Mouse (Mus musculus) limb, embryonic 13.5 days (tissue): Measurements from ENCODE around the gene Bik. TPM values are rescaled to one million over a fixed set of nuclear protein-coding genes. Genes with fewer than 3 reads are reported as not detected.

Experiments
- ATAC-seq: fragments of 200-750 bp; cut with Nextera tagmentation; 2 replicates; pipeline ENCODE4 v1.8.0; 2017; ENCODE audit warnings: low read depth, moderate number of reproducible peaks, moderate TSS enrichment; ENCODE audit not compliant: low FRiP score
- H3K27ac ChIP-seq: fragments of 300-500 bp; sonication (generic); 2 replicates; pipeline ENCODE4 v1.5.1; 2015; ENCODE audit warnings: inconsistent platforms, mild to moderate bottlenecking, moderate library complexity
- H3K27me3 ChIP-seq: fragments of 300-500 bp; sonication (generic); 2 replicates; pipeline ENCODE4 v1.6.1; 2015; ENCODE audit warnings: mild to moderate bottlenecking, inconsistent platforms
- H3K36me3 ChIP-seq: fragments of 300-500 bp; sonication (generic); 2 replicates; pipeline ENCODE4 v1.6.1; 2015; ENCODE audit warnings: inconsistent platforms, mild to moderate bottlenecking, moderate library complexity
- H3K4me1 ChIP-seq: fragments of 300-500 bp; sonication (generic); 2 replicates; pipeline ENCODE4 v1.6.1; 2015; ENCODE audit warnings: inconsistent platforms
- H3K4me2 ChIP-seq: fragments of 300-500 bp; sonication (generic); replicated peaks from 2 replicates; pipeline ENCODE4 v1.6.1; 2015; ENCODE audit warnings: inconsistent platforms, mild to moderate bottlenecking, moderate library complexity
- H3K4me3 ChIP-seq: fragments of 300-500 bp; sonication (generic); 2 replicates; pipeline ENCODE4 v1.5.1; 2015; ENCODE audit warnings: moderate library complexity, mild to moderate bottlenecking, inconsistent platforms
- H3K9ac ChIP-seq: fragments of 300-500 bp; sonication (generic); 2 replicates; pipeline ENCODE4 v1.6.1; 2015; ENCODE audit warnings: mild to moderate bottlenecking, inconsistent platforms
- H3K9me3 ChIP-seq: fragments of 300-500 bp; sonication (generic); 2 replicates; pipeline ENCODE4 v1.6.1; 2016; ENCODE audit warnings: inconsistent platforms
- WGBS: fragments of 180-500 bp; shearing (Covaris S2); methylation state at CpG from one replicate; pipeline ENCODE4 v1.1.7; 2015; 5-methylcytosine and 5-hydroxymethylcytosine counted together
- polyA plus RNA-seq: library from polyadenylated mRNA; unstranded; fragments of >200 nt; fragmentation: Nextera tagmentation; extraction: Ambion mirVana; gene quantifications from 2 replicates; pipeline ENCODE4 v1.2.1, GENCODE M21; 2015

The Bik gene
- polyA plus RNA-seq, 1 experiment from 2014 or later = 3.5 TPM

DNA sequence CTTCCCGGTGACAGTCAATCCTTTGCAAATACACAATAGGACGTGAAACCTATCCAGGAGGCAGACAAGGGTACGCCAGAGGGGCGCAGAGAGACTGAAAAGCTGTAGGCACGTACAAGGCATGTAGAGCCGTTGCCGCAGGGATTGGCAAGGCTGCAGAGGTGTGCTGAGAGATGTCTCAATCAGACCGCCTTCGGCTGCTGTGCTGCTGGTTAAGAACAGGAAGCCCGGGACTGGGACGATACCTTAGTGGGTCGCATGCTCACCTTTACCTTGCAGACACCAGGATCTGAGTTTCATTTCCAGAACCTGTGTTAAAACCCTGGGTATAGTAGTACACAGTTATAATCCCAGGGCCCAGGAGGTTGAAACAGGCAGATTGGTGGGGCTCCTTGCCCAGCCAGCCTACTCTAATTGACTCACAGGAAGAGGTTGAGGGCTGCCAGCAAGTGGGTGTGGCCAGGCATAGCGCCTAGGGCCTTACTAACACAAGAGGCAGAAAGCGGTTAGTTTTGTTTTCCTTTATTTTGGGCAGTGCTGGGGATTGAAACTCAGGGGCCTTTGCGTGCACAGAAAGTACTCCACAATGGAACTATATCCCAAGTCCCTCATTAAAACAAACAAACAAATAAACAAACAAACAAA, 36.1 kb downstream of the Bik start:
- Histone ChIP-seq H3K9ac (peak overlapping the region; percentile 76), H3K27me3 (peaks cover 3% of the 10 kb centered on the region; the same call in 1 of the 2 replicates), H3K36me3 (no peaks in the 10 kb centered on the region), H3K4me1 (peaks cover 20% of the 10 kb centered on the region), H3K9me3 (no peaks in the 10 kb centered on the region), H3K4me2 (peak overlapping the region; percentile 98), H3K4me3 (peak overlapping the region; percentile 50), H3K27ac (peak overlapping the region; percentile 61)
- 32% methylated on average over 15 of the region's 15 CpGs for WGBS
- peak; percentile 58; the same call in 1 of the 2 replicates for ATAC-seq

DNA sequence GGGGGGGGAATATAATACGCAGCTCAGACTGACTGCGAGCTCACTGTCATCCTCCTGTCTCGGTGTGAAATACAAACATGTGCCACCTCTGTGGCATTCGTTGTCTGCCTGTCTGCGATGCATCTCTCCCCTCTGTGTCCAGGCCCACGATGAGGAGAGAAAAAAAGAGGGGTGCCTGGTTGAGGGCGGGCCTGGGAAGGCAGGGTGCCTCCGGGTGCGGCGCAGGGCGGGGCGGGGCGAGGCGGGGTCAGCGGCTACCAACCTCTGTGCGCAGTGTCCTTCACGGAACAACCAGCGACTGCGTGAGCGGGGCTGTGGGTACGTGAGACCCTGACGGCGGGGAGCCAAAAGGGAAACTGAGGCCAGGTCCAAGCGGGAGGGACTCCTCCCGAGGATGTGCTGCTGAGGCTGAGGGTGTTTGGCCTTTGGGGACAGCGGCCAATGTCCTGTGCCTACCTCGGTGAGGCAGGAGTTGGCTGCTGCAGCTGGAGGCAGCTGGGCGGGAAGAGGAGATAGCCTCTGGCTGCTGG, 36.7 kb downstream of the Bik start, which contains the start of the genes Tspo and Mcat:
Gene Tspo, plus strand, starts transcription at position 266 of the 530 bp plus-strand sequence.
Gene Mcat, minus strand, starts transcription at position 461 of the 530 bp plus-strand sequence.
- Histone ChIP-seq H3K9me3 (no peaks in the 10 kb centered on the region), H3K27ac (peak within 1 kb of the TSS; percentile 61), H3K36me3 (no peaks in the 10 kb centered on the region), H3K9ac (peak within 1 kb of the TSS; percentile 76), H3K4me3 (peak within 1 kb of the TSS; percentile 50), H3K27me3 (peaks cover 3% of the 10 kb centered on the region; the same call in 1 of the 2 replicates), H3K4me2 (peak within 1 kb of the TSS; percentile 98), H3K4me1 (peaks cover 20% of the 10 kb centered on the region)
- WGBS = 1% methylated on average over 28 of the region's 28 CpGs
- peak; percentile 41; the same call in 1 of the 2 replicates for ATAC-seq

DNA sequence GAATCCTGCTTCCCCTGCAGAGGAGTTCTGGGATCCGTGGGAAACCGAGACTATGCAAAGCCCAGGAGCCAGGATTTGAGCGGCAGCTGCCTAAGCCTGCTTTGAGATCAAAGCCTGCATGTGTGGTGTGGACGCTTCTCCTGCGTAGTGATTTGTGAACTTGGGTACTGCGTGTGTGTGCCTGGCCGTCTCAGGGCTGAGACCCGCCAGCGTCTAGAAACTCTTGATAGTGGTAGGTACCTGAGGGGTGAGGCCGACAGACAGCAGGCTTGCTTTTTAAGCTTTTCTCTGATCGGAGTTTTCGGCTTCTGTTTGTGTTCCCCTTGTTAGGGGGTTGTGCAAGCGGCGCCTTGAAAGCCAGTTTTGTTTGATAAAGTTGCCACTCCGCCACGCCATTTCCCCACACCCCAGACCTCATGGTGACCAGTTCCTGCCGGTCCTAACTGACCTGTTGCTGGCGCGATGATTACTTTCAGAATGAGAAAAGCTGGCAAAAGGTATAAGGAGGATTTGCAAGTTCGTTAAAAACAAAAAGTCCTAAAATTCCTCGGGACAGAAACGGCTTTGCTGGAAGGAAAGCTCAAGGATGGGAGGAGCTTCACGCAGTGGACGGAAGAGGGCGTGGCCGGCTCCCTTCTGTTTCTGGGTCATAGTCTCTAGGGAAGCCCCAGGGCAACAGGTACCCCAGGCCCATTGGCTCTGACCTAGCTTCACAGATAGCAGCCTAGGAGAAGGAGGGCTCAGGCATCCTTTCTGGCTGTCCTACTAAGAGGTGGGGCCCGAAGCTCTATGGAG, 37.4 kb downstream of the Bik start:
- Histone ChIP-seq H3K9me3 (no peaks in the 10 kb centered on the region), H3K4me1 (peaks cover 20% of the 10 kb centered on the region), H3K4me3 (peak overlapping the region; percentile 50), H3K36me3 (no peaks in the 10 kb centered on the region), H3K27ac (peak overlapping the region; percentile 34; the same call in 1 of the 2 replicates), H3K9ac (peak overlapping the region; percentile 76), H3K4me2 (peak overlapping the region; percentile 98), H3K27me3 (peaks cover 3% of the 10 kb centered on the region; the same call in 1 of the 2 replicates)
- ATAC-seq = no peak; the same call in 1 of the 2 replicates
- 2% methylated on average over 27 of the region's 27 CpGs for WGBS

DNA sequence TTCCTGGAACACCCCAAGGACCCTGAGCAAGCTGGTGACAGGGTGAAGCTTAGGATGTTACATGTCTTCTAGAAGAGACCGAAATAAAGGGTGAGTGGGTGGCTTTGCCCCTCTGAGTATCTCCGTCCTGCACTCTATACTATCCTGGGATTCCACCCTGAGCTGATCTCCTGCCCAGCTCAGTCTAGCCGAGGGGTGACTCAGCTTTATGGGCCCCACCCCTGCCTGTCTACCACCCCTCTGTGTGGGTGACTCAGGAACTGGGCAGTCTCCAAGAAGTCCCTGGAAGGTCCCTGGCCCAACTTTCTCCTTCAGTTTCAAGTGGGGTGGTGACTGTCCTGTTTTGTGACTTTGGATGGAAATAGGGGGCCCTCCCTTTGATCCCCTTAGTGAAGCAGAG, 38.8 kb downstream of the Bik start:
- no peak overlapping the region for H3K9ac ChIP-seq
- H3K36me3 ChIP-seq = no peaks in the 10 kb centered on the region
- ATAC-seq = no peak
- H3K4me3 ChIP-seq = no peak overlapping the region
- WGBS = 79% methylated on average over 3 of the region's 3 CpGs
- no peak overlapping the region for H3K27ac ChIP-seq
- H3K4me2 ChIP-seq = no peak overlapping the region
- no peaks in the 10 kb centered on the region for H3K9me3 ChIP-seq
- peaks cover 3% of the 10 kb centered on the region; the same call in 1 of the 2 replicates for H3K27me3 ChIP-seq
- H3K4me1 ChIP-seq = peaks cover 20% of the 10 kb centered on the region

DNA sequence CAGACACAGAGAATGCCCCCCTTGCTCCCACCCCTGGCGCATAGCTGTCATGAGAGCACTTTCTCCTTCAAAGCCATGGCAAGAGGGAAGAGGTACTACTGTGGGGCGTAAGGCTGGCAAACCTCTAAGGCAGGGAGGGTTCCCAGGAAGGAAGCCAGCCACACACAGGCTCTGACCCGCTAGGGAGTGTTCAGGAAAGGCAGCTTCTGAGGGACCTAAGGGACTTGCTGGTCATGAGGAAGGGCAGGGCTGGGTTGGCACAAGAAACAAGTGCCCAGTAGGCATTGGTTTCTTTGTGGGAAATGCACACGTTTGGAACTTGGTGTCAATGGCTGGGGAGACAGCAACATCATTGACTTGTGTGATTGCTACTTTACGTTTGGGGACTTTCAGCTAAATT, 39.3 kb downstream of the Bik start:
- Histone ChIP-seq H3K9ac (no peak overlapping the region), H3K4me3 (no peak overlapping the region), H3K36me3 (no peaks in the 10 kb centered on the region), H3K27me3 (peaks cover 3% of the 10 kb centered on the region; the same call in 1 of the 2 replicates), H3K9me3 (no peaks in the 10 kb centered on the region), H3K4me2 (no peak overlapping the region), H3K27ac (no peak overlapping the region; the same call in 1 of the 2 replicates), H3K4me1 (peaks cover 20% of the 10 kb centered on the region)
- no peak for ATAC-seq
- 79% methylated on average over 5 of the region's 5 CpGs for WGBS

DNA sequence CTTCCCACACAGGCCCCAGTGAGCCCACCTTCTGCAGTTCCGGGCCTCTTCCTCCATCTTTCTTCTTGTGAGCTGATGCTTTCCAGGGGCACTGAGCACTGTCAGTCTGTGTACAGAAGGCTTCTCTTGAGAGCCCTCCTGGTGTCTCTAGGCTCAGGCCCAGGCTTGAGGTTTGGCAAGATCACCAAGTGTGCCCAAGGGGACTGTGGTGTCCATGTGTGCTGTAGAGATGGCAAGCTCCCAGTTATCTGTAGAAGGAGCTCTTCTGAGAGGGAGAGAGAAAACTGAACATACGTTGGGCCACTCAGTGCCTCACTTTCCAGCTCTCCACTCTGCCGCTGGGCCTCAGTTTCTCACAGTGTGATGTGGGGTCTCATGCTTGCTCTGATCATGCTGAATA, 41.1 kb downstream of the Bik start:
- no peaks in the 10 kb centered on the region for H3K36me3 ChIP-seq
- no peaks in the 10 kb centered on the region for H3K9me3 ChIP-seq
- no peak overlapping the region for H3K4me2 ChIP-seq
- no peak overlapping the region for H3K9ac ChIP-seq
- WGBS = 84% methylated on average over 3 of the region's 3 CpGs
- H3K4me3 ChIP-seq = no peak overlapping the region
- no peak for ATAC-seq
- H3K27ac ChIP-seq = no peak overlapping the region
- H3K4me1 ChIP-seq = peaks cover 17% of the 10 kb centered on the region
- H3K27me3 ChIP-seq = no peaks in the 10 kb centered on the region

DNA sequence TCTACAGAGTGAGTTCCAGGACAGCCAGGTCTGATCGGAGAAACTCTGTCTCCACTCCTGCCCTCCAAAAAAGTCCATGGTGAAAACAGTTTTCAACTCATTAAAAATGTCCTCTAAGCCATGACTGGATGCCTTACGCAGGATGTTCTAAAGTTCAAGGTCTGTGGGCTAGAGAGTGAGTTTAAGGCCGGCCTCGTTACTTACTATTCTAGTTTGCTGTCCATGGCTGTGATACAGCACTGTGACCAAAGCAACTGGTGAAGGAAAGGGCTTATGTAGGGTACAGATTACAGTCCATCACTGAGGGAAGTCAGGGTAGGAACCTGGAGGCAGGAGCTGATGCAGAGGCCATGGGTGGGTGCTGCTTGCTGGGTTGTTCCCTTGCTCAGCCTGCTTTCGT, 41.9 kb downstream of the Bik start:
- Histone ChIP-seq H3K4me1 (peaks cover 9% of the 10 kb centered on the region), H3K27me3 (no peaks in the 10 kb centered on the region), H3K4me3 (no peak overlapping the region), H3K9me3 (no peaks in the 10 kb centered on the region), H3K36me3 (no peaks in the 10 kb centered on the region), H3K27ac (no peak overlapping the region), H3K4me2 (no peak overlapping the region), H3K9ac (no peak overlapping the region)
- no peak for ATAC-seq
- 90% methylated on average over 5 of the region's 5 CpGs for WGBS

DNA sequence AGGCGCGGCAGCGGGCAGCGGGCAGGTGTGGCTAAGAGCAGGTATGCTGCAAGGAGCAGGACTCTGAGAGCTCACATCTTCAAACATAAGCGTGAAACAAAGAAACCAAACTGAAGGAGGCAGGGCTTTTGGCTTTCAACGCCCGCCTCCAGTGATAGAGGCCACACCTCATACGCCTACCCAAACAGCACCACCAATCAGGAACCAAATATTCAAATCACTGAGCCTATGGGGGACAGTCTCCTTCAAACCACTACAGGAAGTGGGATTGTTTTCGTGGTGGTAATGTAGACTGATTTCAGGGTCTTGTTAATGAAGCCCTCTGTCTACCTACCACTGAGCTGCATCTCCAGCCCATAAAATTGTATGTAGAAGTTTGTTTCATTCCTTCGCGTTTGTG, 43.0 kb downstream of the Bik start:
- ATAC-seq = no peak

DNA sequence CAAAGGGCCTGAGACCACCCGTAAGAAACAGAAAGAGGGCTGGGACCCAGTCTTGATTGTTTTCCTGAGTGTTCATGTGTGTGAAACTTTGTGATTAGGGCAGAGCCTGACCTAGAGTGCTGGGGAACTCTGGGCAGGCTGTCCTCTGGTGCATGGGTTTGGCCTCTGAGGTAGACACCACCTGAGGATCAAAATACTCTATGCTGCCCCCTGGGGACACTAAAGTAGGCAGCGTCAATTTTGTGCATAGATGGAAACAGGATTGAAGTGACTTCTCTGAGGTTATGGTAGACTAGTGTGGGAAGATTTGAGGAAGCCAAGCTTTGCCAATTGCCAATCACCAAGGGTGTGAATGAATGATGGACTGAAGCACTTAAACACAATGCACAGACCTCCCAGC, 44.0 kb downstream of the Bik start:
- H3K9me3 ChIP-seq = no peaks in the 10 kb centered on the region
- H3K9ac ChIP-seq = no peak overlapping the region
- H3K36me3 ChIP-seq = peaks cover 19% of the 10 kb centered on the region
- WGBS = 60% methylated on average over 2 of the region's 2 CpGs
- H3K27ac ChIP-seq = no peak overlapping the region
- no peaks in the 10 kb centered on the region for H3K4me1 ChIP-seq
- H3K27me3 ChIP-seq = no peaks in the 10 kb centered on the region
- no peak overlapping the region for H3K4me2 ChIP-seq
- no peak for ATAC-seq
- H3K4me3 ChIP-seq = no peak overlapping the region

More for the DNA sequence above, 43.0 kb downstream of the Bik start:
- Histone ChIP-seq H3K4me1 (no peaks in the 10 kb centered on the region), H3K27me3 (no peaks in the 10 kb centered on the region), H3K27ac (no peak overlapping the region), H3K4me2 (no peak overlapping the region), H3K4me3 (no peak overlapping the region), H3K9ac (no peak overlapping the region), H3K9me3 (no peaks in the 10 kb centered on the region), H3K36me3 (peaks cover 9% of the 10 kb centered on the region)
- 63% methylated on average over 11 of the region's 11 CpGs for WGBS

DNA sequence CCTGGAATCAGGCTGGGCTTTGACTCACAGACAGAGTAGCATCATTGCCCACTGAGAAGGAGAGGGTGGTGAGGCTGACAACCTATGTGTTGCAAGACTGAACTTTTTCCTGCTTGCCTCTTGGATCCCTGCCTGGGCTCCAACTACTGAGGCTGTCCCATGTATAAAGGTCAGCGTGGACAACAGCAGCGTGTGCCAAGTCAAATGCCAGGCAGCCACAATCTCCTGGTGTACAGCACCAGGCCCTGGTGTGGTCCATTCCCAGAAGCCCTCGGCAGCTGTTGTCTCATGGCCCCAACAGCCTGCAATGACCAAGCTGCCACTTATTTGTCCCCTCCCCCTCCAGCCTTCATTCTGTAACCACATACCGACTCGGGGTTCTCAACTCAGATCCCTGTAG, 45.0 kb downstream of the Bik start:
- WGBS = 91% methylated on average over 5 of the region's 5 CpGs
- no peak for ATAC-seq
- no peak overlapping the region for H3K4me3 ChIP-seq
- H3K9me3 ChIP-seq = no peaks in the 10 kb centered on the region
- peaks cover 28% of the 10 kb centered on the region for H3K36me3 ChIP-seq
- no peak overlapping the region for H3K9ac ChIP-seq
- H3K27me3 ChIP-seq = no peaks in the 10 kb centered on the region
- H3K4me2 ChIP-seq = no peak overlapping the region
- no peaks in the 10 kb centered on the region for H3K4me1 ChIP-seq
- no peak overlapping the region for H3K27ac ChIP-seq

DNA sequence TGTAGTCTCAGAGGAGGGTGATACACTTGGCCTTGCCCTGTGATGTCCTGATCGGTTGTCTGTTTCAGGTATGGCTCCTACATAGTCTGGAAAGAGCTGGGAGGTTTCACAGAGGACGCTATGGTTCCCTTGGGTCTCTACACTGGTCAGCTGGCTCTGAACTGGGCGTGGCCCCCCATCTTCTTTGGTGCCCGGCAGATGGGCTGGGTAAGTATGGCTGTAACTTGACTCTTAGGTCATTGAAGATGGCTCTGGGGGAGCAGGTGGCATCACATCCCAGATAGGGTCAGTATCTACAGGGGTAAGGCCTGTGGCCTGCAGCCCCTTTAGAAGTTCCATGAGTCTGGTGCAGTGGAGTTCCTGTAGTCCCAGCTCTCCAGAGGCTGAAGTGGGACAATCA, 45.5 kb downstream of the Bik start:
- Histone ChIP-seq H3K4me2 (no peak overlapping the region), H3K4me1 (no peaks in the 10 kb centered on the region), H3K36me3 (peaks cover 33% of the 10 kb centered on the region), H3K27ac (no peak overlapping the region), H3K27me3 (no peaks in the 10 kb centered on the region), H3K4me3 (no peak overlapping the region), H3K9me3 (no peaks in the 10 kb centered on the region), H3K9ac (no peak overlapping the region)
- 84% methylated on average over 4 of the region's 4 CpGs for WGBS
- no peak for ATAC-seq

DNA sequence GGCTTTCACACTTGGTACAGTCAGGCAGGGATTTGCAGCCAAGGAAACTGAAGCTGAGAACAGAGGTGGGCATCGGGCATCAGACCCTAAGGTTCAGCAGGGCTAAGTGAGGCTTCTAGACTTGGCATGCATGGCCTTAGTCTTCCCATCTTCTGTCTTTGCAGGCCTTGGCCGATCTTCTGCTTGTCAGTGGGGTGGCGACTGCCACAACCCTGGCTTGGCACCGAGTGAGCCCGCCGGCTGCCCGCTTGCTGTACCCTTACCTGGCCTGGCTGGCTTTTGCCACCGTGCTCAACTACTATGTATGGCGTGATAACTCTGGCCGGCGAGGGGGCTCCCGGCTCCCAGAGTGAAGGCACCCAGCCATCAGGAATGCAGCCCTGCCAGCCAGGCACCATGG, 46.9 kb downstream of the Bik start:
- H3K27me3 ChIP-seq = no peaks in the 10 kb centered on the region
- H3K9ac ChIP-seq = no peak overlapping the region
- ATAC-seq = no peak
- no peaks in the 10 kb centered on the region for H3K4me1 ChIP-seq
- H3K9me3 ChIP-seq = no peaks in the 10 kb centered on the region
- no peak overlapping the region for H3K4me3 ChIP-seq
- H3K36me3 ChIP-seq = peaks cover 48% of the 10 kb centered on the region
- 95% methylated on average over 12 of the region's 12 CpGs for WGBS
- no peak overlapping the region for H3K4me2 ChIP-seq
- no peak overlapping the region for H3K27ac ChIP-seq
